Mouse (Mus musculus) forebrain, embryonic 16.5 days (tissue): ENCODE data around the gene Galnt6. TPM values are rescaled to one million over a fixed set of nuclear protein-coding genes. Genes with fewer than 3 reads are reported as not detected.

Experiments
- ATAC-seq: fragments of 200-750 bp; cut with Nextera tagmentation; 2 replicates; pipeline ENCODE4 v1.8.0; 2017; ENCODE audit warnings: mild to moderate bottlenecking, moderate library complexity
- H3K27ac ChIP-seq: fragments of 300-500 bp; sonication (generic); 2 replicates; pipeline ENCODE4 v1.5.1; 2014; ENCODE audit warnings: low read length, control low read depth
- H3K27me3 ChIP-seq: fragments of 300-500 bp; sonication (generic); replicated peaks from 2 replicates; pipeline ENCODE4 v1.6.1; 2014; ENCODE audit warnings: low read length; ENCODE audit not compliant: control insufficient read depth, insufficient read depth
- H3K36me3 ChIP-seq: fragments of 300-500 bp; sonication (generic); 2 replicates; pipeline ENCODE4 v1.6.1; 2014; ENCODE audit not compliant: control insufficient read depth, insufficient read depth
- H3K4me1 ChIP-seq: fragments of 300-500 bp; sonication (generic); replicated peaks from 2 replicates; pipeline ENCODE4 v1.6.1; 2014; ENCODE audit warnings: low read length; ENCODE audit not compliant: control insufficient read depth, insufficient read depth
- H3K4me2 ChIP-seq: fragments of 300-500 bp; sonication (generic); 2 replicates; pipeline ENCODE4 v1.6.1; 2014; ENCODE audit warnings: mild to moderate bottlenecking, low read length, control low read depth
- H3K4me3 ChIP-seq: fragments of 300-500 bp; sonication (generic); replicated peaks from 2 replicates; pipeline ENCODE4 v1.5.1; 2014; ENCODE audit warnings: mild to moderate bottlenecking, low read length, control low read depth
- H3K9ac ChIP-seq: fragments of 300-500 bp; sonication (generic); replicated peaks from 2 replicates; pipeline ENCODE4 v1.6.1; 2014; ENCODE audit warnings: low read depth, low read length, control low read depth
- H3K9me3 ChIP-seq: fragments of 300-500 bp; sonication (generic); 2 replicates; pipeline ENCODE4 v1.6.1; 2016; ENCODE audit warnings: low read length; ENCODE audit not compliant: control insufficient read depth
- WGBS: fragments of 180-500 bp; shearing (Covaris S2); extraction: QIAGEN DNeasy Blood & Tissue Kit; methylation state at CpG from one replicate; pipeline ENCODE4 v1.1.7; 2014; 5-methylcytosine and 5-hydroxymethylcytosine counted together
- polyA plus RNA-seq: library from polyadenylated mRNA; unstranded; fragments of >200 nt; fragmentation: Nextera tagmentation; extraction: Ambion mirVana; gene quantifications from 2 replicates; pipeline ENCODE4 v1.2.1, GENCODE M21; 2015

Gene Galnt6
- polyA plus RNA-seq, 1 experiment from 2014 or later: 0.34 TPM

GRCm38 (mm10) chr15:100718572-100718971 is 10.6 kb downstream of the Galnt6 start:
- Histone ChIP-seq H3K9ac (no peak overlapping the region), H3K4me3 (no peak overlapping the region), H3K27me3 (no peaks in the 10 kb centered on the region), H3K9me3 (no peaks in the 10 kb centered on the region), H3K36me3 (no peaks in the 10 kb centered on the region), H3K4me2 (no peak overlapping the region), H3K4me1 (no peaks in the 10 kb centered on the region), H3K27ac (no peak overlapping the region)
- ATAC-seq: no peak
- WGBS: 84% methylated on average over 11 of the region's 11 CpGs

GRCm38 (mm10) chr15:100717933-100718332 is 11.2 kb downstream of the Galnt6 start:
- Histone ChIP-seq H3K4me2 (no peak overlapping the region), H3K9ac (no peak overlapping the region), H3K36me3 (no peaks in the 10 kb centered on the region), H3K4me3 (no peak overlapping the region), H3K27ac (no peak overlapping the region), H3K9me3 (no peaks in the 10 kb centered on the region), H3K4me1 (no peaks in the 10 kb centered on the region), H3K27me3 (no peaks in the 10 kb centered on the region)
- 84% methylated on average over 6 of the region's 6 CpGs for WGBS
- no peak for ATAC-seq

- H3K4me1 ChIP-seq: no peaks in the 10 kb centered on the region
- no peaks in the 10 kb centered on the region for H3K36me3 ChIP-seq
- WGBS: 41% methylated on average over 9 of the region's 9 CpGs
- H3K27me3 ChIP-seq: no peaks in the 10 kb centered on the region
- H3K4me3 ChIP-seq: no peak overlapping the region
- H3K27ac ChIP-seq: no peak overlapping the region
- no peak overlapping the region for H3K9ac ChIP-seq
- H3K9me3 ChIP-seq: no peaks in the 10 kb centered on the region
- H3K4me2 ChIP-seq: no peak overlapping the region
- ATAC-seq: no peak
Observed at GRCm38 (mm10) chr15:100715399-100715993, 13.7 kb downstream of the Galnt6 start.

DNA sequence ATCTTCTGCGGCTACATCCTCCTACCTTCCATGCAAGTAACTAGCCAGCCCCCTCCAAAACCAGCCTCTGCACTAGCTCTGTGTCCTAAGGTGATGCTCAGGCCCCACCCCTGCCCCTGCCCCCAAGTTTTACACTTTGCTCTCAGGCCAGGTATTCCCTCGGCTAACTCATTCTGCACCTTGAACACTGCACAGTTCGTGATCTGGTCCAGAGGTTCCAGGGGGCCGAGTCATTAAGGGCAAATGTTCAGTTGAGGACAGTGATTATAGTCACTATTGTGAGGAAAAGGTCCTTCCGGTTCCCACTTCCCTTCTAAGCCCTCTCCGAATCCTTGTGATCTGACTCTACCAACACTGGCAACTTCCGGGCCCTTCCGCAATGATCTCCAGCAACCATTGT is 14.7 kb downstream of the Galnt6 start:
- WGBS: 91% methylated on average over 8 of the region's 8 CpGs
- no peak overlapping the region for H3K9ac ChIP-seq
- ATAC-seq: no peak
- no peaks in the 10 kb centered on the region for H3K9me3 ChIP-seq
- no peaks in the 10 kb centered on the region for H3K4me1 ChIP-seq
- H3K27me3 ChIP-seq: no peaks in the 10 kb centered on the region
- H3K36me3 ChIP-seq: no peaks in the 10 kb centered on the region
- H3K27ac ChIP-seq: no peak overlapping the region
- no peak overlapping the region for H3K4me3 ChIP-seq
- no peak overlapping the region for H3K4me2 ChIP-seq

DNA sequence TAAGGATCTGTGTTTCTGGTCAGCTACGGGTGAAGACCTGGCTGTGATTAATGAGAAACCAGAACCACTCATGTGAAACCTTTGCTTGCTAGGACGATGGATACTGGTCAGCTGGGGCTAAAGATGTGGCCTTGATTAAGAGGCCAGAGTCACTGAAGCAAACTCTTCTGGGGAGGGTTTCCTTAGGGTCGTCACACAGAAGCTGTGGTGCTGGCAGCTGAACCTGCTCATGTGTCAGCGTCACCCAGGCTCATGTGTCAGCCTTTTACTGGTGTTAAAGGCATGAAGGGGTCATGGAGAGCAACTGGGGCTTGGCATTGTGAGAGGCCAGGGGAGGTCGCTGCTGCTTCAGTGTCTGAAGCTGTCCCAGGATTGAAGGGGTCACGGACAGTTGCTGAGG is 18.3 kb downstream of the Galnt6 start:
- no peak overlapping the region for H3K4me2 ChIP-seq
- 80% methylated on average over 6 of the region's 6 CpGs for WGBS
- no peak overlapping the region for H3K4me3 ChIP-seq
- H3K9me3 ChIP-seq: no peaks in the 10 kb centered on the region
- no peak overlapping the region for H3K9ac ChIP-seq
- H3K27me3 ChIP-seq: no peaks in the 10 kb centered on the region
- no peak overlapping the region for H3K27ac ChIP-seq
- H3K36me3 ChIP-seq: no peaks in the 10 kb centered on the region
- H3K4me1 ChIP-seq: no peaks in the 10 kb centered on the region
- ATAC-seq: no peak

GRCm38 (mm10) chr15:100708433-100709078 is 20.6 kb downstream of the Galnt6 start:
- Histone ChIP-seq H3K4me2 (no peak overlapping the region), H3K9ac (no peak overlapping the region), H3K4me3 (no peak overlapping the region), H3K4me1 (no peaks in the 10 kb centered on the region), H3K36me3 (no peaks in the 10 kb centered on the region), H3K27ac (no peak overlapping the region), H3K9me3 (no peaks in the 10 kb centered on the region), H3K27me3 (0 out of 2 replicates have a peak, but pooled peaks cover 3% of the 10 kb centered on the region)
- no peak for ATAC-seq
- WGBS: 88% methylated on average over 8 of the region's 8 CpGs

GRCm38 (mm10) chr15:100706226-100706625 is 22.9 kb downstream of the Galnt6 start:
- Histone ChIP-seq H3K9me3 (no peaks in the 10 kb centered on the region), H3K27me3 (0 out of 2 replicates have a peak, but pooled peaks cover 3% of the 10 kb centered on the region)
- WGBS: 77% methylated on average over 8 of the region's 8 CpGs

GRCm38 (mm10) chr15:100705376-100705775 is 23.8 kb downstream of the Galnt6 start:
- no peaks in the 10 kb centered on the region for H3K36me3 ChIP-seq
- no peaks in the 10 kb centered on the region for H3K4me1 ChIP-seq
- ATAC-seq: no peak
- H3K4me3 ChIP-seq: no peak overlapping the region
- H3K27me3 ChIP-seq: 0 out of 2 replicates have a peak, but pooled peaks cover 3% of the 10 kb centered on the region
- H3K27ac ChIP-seq: no peak overlapping the region
- H3K4me2 ChIP-seq: no peak overlapping the region
- H3K9ac ChIP-seq: no peak overlapping the region
- WGBS: 92% methylated on average over 1 of the region's 1 CpGs
- no peaks in the 10 kb centered on the region for H3K9me3 ChIP-seq

More at GRCm38 (mm10) chr15:100706226-100706625, 22.9 kb downstream of the Galnt6 start:
- Histone ChIP-seq H3K27ac (no peak overlapping the region), H3K9ac (no peak overlapping the region), H3K4me1 (no peaks in the 10 kb centered on the region), H3K4me3 (no peak overlapping the region), H3K4me2 (no peak overlapping the region), H3K36me3 (no peaks in the 10 kb centered on the region)
- ATAC-seq: no peak

GRCm38 (mm10) chr15:100703913-100704312 is 25.3 kb downstream of the Galnt6 start:
- H3K4me3 ChIP-seq: no peak overlapping the region
- no peak for ATAC-seq
- 6% methylated on average over 17 of the region's 17 CpGs for WGBS

More at GRCm38 (mm10) chr15:100703913-100704312, 25.3 kb downstream of the Galnt6 start:
- Histone ChIP-seq H3K9me3 (no peaks in the 10 kb centered on the region), H3K27ac (no peak overlapping the region), H3K9ac (no peak overlapping the region), H3K36me3 (no peaks in the 10 kb centered on the region), H3K4me1 (no peaks in the 10 kb centered on the region), H3K4me2 (no peak overlapping the region), H3K27me3 (0 out of 2 replicates have a peak, but pooled peaks cover 3% of the 10 kb centered on the region)
